Mouse (Mus musculus) heart, embryonic 12.5 days (tissue): ENCODE measurements around the gene Ifrd2. TPM values are rescaled to one million over a fixed set of nuclear protein-coding genes. Genes with fewer than 3 reads are reported as not detected.

ENCODE experiments used
- ATAC-seq: fragments of 200-750 bp; cut with Nextera tagmentation; 2 replicates; pipeline ENCODE4 v1.8.0; 2017; ENCODE audit warnings: moderate TSS enrichment, moderate library complexity; ENCODE audit not compliant: insufficient number of reproducible peaks, low FRiP score
- H3K27ac ChIP-seq: fragments of 300-500 bp; sonication (generic); 2 replicates; pipeline ENCODE4 v1.5.1; 2016; ENCODE audit warnings: mild to moderate bottlenecking, moderate library complexity; ENCODE audit not compliant: poor library complexity, severe bottlenecking
- H3K27me3 ChIP-seq: fragments of 300-500 bp; sonication (generic); replicated peaks from 2 replicates; pipeline ENCODE4 v1.6.1; 2016; ENCODE audit warnings: mild to moderate bottlenecking, moderate library complexity
- H3K36me3 ChIP-seq: fragments of 300-500 bp; sonication (generic); 2 replicates; pipeline ENCODE4 v1.6.1; 2016; ENCODE audit warnings: mild to moderate bottlenecking, moderate library complexity
- H3K4me1 ChIP-seq: fragments of 300-500 bp; sonication (generic); replicated peaks from 2 replicates; pipeline ENCODE4 v1.6.1; 2016; ENCODE audit warnings: mild to moderate bottlenecking
- H3K4me2 ChIP-seq: fragments of 300-500 bp; sonication (generic); 2 replicates; pipeline ENCODE4 v1.6.1; 2016; ENCODE audit warnings: mild to moderate bottlenecking, moderate library complexity
- H3K4me3 ChIP-seq: fragments of 300-500 bp; sonication (generic); 2 replicates; pipeline ENCODE4 v1.5.1; 2016; ENCODE audit warnings: mild to moderate bottlenecking
- H3K9ac ChIP-seq: fragments of 300-500 bp; sonication (generic); 2 replicates; pipeline ENCODE4 v1.6.1; 2016; ENCODE audit warnings: mild to moderate bottlenecking, moderate library complexity
- H3K9me3 ChIP-seq: fragments of 300-500 bp; sonication (generic); replicated peaks from 2 replicates; pipeline ENCODE4 v1.6.1; 2016; ENCODE audit warnings: mild to moderate bottlenecking, moderate library complexity
- WGBS: fragments of 180-500 bp; shearing (Covaris S2); methylation state at CpG from one replicate; pipeline ENCODE4 v1.1.7; 2016; 5-methylcytosine and 5-hydroxymethylcytosine counted together
- polyA plus RNA-seq: library from polyadenylated mRNA; unstranded; fragments of >200 nt; fragmentation: Nextera tagmentation; extraction: Ambion mirVana; gene quantifications from 2 replicates; pipeline ENCODE4 v1.2.1, GENCODE M21; 2016

The Ifrd2 gene
- polyA plus RNA-seq, 1 experiment from 2014 or later: 35.5 TPM

DNA sequence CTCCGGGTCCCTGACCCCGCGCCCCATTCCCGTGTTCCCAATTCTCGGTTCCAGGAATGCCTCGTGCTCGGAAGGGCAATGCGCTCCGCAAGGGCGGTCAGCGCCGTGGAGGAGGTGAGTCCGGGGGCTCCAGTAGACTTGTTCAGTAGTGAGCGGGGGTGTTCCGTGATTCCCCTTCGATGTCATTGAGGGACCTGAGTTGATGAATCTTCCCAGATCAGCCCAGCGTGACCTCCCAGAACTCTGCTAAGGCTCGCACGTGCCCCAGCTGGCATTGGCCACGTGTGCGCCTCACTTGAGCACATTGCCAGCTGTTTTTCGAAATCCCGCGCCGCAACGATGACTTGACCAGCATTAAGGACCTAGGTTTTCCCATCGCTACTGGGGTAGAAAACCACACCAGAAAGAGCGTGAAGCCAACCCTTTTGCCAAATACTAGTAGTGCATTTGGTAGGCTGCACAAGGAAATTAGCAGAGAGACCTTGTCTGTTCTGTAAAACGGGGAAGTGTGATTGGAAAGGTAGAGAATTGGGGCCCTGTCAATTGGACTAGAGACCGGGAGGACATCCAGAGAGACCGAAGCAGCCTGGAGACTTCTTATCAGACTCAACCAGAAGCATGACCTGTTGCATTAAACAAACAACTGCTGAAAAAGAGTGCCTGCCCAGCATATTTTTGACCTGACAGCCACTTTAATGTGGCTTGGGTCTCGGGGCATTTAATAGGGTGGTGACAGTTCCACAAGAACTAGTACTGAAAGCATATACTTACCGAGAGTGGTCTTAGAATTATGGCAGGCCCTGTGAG lies 594 bp downstream of the Ifrd2 start:
- 1% methylated on average over 33 of the region's 33 CpGs for WGBS
- peak overlapping the region; percentile 85 for H3K9ac ChIP-seq
- H3K27me3 ChIP-seq: no peaks in the 10 kb centered on the region
- peak; percentile 6; the same call in 1 of the 2 replicates for ATAC-seq
- H3K9me3 ChIP-seq: no peaks in the 10 kb centered on the region
- peak overlapping the region; percentile 84 for H3K4me3 ChIP-seq
- peak overlapping the region; percentile 84 for H3K4me2 ChIP-seq
- peaks cover 45% of the 10 kb centered on the region for H3K4me1 ChIP-seq
- H3K27ac ChIP-seq: peak overlapping the region; percentile 72
- H3K36me3 ChIP-seq: peaks cover 49% of the 10 kb centered on the region

DNA sequence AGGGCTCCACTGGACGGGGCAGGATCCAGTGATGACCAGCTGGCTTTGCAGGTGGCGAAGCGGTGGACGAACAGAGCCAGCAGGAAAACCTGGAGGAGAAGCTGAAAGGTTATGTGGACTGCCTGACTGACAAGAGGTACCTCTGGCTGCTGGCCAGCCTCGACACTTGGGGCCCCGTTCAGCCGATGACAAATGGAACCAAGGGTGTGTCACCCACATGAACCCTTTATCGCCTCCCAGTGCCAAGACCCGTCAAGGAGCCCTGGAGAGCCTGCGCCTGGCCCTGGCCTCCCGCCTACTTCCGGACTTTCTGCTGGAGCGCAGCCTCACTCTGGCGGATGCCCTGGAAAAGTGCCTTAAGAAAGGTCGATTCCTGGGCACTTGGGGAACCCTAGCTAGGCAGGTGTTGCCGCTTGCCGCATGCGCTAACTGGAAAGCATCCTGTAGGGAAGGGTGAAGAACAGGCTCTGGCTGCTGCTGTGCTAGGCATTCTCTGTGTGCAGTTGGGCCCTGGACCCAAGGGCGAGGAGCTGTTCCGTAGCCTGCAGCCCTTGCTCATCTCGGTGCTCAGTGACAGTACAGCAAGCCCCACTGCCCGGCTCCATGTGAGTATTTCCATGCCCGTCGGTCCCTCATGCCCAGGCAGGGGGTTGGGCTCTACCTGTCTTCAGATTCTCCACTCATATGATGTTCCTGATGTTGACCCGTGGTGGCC lies 2.8 kb downstream of the Ifrd2 start:
- Histone ChIP-seq H3K27ac (peak overlapping the region; percentile 58), H3K36me3 (peaks cover 56% of the 10 kb centered on the region), H3K4me3 (0 out of 2 replicates have a peak overlapping the region, but pooled peaks have one; percentile 84), H3K27me3 (no peaks in the 10 kb centered on the region), H3K4me2 (peak overlapping the region; percentile 84), H3K9ac (peak overlapping the region; percentile 21; the same call in 1 of the 2 replicates), H3K4me1 (peaks cover 55% of the 10 kb centered on the region), H3K9me3 (no peaks in the 10 kb centered on the region)
- 74% methylated on average over 25 of the region's 25 CpGs for WGBS
- ATAC-seq: no peak

DNA sequence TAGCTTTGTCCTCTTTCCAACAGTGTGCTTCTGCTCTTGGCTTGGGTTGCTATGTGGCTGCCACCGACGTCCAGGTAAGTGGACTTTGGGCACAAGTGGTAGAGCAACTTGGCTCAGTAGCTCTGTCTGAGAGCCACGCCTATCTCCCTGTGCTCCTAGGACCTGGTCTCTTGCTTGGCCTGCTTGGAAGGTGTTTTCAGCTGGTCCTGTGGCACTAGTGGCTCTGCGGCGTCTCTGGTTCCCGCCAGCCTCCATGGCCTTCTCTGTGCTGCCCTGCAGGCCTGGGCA lies 3.3 kb downstream of the Ifrd2 start:
- no peak overlapping the region for H3K4me3 ChIP-seq
- no peaks in the 10 kb centered on the region for H3K9me3 ChIP-seq
- H3K27me3 ChIP-seq: no peaks in the 10 kb centered on the region
- no peak for ATAC-seq
- 91% methylated on average over 6 of the region's 6 CpGs for WGBS
- H3K4me1 ChIP-seq: peaks cover 55% of the 10 kb centered on the region
- H3K27ac ChIP-seq: no peak overlapping the region
- H3K4me2 ChIP-seq: no peak overlapping the region
- no peak overlapping the region; the same call in 1 of the 2 replicates for H3K9ac ChIP-seq
- H3K36me3 ChIP-seq: peaks cover 56% of the 10 kb centered on the region

DNA sequence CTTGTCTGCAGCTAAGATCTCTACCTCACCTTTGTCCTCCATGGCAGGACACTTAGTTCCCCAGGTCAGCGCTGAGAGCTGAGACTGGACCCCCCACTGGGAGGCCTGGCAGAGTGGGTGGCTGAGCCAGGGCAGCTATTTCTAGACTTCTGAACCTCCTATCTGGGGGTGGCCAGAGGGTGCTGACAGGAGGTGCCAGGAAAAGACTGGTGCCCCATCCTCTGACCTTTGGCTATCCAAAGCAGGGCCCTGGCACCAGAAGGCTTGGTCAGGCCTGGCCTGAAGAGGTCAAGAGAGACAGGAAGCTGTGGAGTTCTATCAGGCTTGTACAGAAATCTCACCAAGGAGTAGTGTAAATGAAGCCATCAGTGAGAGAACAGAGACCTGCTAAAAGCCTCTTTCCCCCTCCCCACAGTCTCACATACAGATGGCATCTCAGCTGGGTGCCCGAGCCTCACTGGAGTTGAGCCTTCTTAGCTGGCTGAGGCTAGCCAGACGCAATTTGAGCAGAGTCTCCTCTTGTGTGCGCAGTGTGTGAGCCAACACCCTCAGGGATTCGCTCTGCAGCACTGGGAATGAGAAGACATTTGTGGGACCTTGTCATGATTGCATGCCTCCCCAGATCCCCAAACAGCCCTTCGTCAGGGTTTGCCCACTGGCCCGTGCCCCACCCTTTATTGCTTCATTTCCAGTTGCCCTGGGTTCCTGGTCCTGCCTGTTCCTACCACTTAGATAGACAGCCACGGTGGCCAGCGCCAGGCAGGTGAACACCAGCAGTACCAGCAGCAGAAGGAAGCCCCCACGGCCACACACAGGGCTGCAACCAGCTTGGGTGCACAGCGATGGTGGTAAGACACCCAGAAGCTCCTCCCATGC lies 5.9 kb downstream of the Ifrd2 start:
- peaks cover 59% of the 10 kb centered on the region for H3K36me3 ChIP-seq

DNA sequence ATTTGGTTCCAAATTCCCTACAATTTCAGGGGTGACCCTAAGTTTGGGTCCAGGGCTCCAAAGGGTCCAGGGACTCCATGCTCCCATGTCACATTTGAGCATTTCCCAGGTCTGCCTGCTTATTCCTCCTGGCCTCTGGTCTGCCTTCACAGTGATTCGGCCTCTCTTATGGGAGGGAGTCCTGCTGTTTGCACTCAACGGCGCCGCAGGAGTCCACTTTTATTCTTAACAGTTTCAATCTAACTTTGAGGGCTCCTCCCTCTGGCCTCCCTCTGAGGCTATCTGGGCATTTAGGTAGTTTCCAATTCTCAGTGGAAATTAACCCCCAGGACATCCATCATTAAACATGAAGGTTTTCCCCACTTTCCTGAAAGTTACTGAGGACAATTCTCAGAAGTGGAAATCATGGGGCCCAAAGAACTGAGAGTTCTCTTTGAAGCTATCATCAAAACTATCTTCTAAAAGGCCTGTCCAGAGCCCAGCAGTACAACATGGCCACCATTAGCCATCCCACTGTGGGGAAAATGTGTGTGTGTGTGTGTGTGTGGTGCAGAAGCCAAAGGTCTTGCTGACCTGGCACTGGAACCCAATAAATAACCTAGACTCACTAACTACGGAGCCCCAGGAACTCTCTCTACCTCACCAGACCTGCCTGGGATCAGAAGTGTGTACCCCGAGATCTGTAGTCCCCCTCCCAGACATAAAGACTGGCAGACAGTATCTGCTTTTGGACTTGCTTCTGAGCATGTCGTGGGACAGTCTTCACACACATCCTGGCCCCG lies 7.0 kb downstream of the Ifrd2 start:
- Histone ChIP-seq H3K27me3 (peaks cover 12% of the 10 kb centered on the region), H3K9ac (no peak overlapping the region), H3K4me3 (no peak overlapping the region), H3K9me3 (no peaks in the 10 kb centered on the region), H3K4me1 (peaks cover 55% of the 10 kb centered on the region), H3K4me2 (no peak overlapping the region), H3K27ac (no peak overlapping the region), H3K36me3 (peaks cover 54% of the 10 kb centered on the region)
- ATAC-seq: no peak
- 76% methylated on average over 8 of the region's 8 CpGs for WGBS

More for the DNA sequence above, 5.9 kb downstream of the Ifrd2 start:
- ATAC-seq: no peak
- peaks cover 66% of the 10 kb centered on the region for H3K4me1 ChIP-seq
- peak overlapping the region; percentile 17; the same call in 1 of the 2 replicates for H3K4me2 ChIP-seq
- H3K4me3 ChIP-seq: no peak overlapping the region
- H3K9me3 ChIP-seq: no peaks in the 10 kb centered on the region
- H3K27ac ChIP-seq: peak overlapping the region; percentile 12; the same call in 1 of the 2 replicates
- H3K27me3 ChIP-seq: 0 out of 2 replicates have a peak, but pooled peaks cover under 1% of the 10 kb centered on the region
- 78% methylated on average over 11 of the region's 11 CpGs for WGBS
- H3K9ac ChIP-seq: peak overlapping the region; percentile 47; the same call in 1 of the 2 replicates

DNA sequence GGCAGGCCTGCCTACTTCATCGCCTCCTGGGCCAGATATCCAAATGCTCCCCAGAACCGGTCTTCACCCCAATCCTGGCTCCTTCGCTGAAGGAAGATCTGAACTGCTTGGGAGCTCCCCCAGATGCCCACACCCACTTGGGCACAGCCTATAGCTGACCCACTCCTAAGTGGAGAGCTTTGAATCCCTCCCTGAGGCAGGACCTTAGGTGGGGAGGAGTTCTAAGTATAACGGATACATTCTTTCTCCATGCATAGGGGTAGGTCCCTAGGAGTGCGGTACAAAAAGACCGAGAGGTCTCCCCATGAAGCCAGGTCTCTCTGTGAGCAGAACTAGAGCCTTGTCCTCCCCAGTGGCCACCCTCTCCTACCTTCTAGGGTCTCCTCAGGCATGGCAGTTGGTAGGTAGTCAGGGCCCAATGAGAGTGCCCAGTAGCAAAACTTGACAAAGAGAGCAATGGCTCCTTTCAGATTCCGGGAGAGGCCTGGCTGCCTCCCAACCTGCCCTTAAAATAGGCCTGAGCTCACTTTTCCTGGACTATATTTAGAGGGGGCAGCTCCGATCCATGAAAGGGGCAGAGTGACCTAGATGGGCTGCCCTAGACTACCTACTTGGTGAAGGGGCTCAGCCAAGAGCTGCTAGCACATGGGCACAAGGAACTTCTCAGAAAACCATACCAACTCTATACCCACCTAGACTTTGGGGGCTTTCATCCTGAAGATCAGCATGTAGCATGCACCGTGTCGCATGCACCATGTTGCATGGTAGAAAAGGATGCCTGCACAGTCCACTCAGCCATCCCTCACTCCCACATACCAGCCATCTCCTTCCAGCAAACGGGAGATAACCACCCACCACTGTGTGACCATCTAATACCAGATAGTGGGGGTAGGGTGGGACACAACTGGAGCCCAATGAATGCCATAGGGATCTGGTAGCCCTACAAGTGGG lies 9.5 kb downstream of the Ifrd2 start:
- Histone ChIP-seq H3K4me2 (peak overlapping the region; percentile 64), H3K4me3 (peak overlapping the region; percentile 37), H3K9me3 (no peaks in the 10 kb centered on the region), H3K36me3 (peaks cover 30% of the 10 kb centered on the region), H3K27ac (peak overlapping the region; percentile 97), H3K9ac (peak overlapping the region; percentile 67), H3K4me1 (peaks cover 39% of the 10 kb centered on the region), H3K27me3 (peaks cover 35% of the 10 kb centered on the region)
- 0 out of 2 replicates have a peak, but pooled peaks have one; percentile 27 for ATAC-seq
- 64% methylated on average over 11 of the region's 11 CpGs for WGBS

DNA sequence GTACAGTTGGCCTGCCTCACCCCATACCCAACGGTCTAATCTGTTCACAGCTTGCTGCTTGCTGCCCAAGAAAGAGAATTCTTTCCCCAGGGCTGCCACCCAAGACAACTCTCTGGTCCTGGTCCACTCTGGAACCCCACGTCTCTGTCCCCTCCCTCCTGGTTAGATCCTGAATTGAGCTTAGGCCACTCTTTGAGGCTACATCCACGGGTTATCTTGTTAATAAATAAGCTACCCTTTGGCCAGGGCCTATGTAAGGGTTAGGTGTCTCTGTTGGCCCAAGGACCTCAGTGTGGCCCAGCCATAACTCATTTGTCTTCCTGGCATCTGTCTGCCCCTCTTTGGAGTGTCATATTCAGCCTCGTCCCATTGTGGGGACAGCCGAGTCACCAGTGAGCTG lies 10.9 kb downstream of the Ifrd2 start:
- no peak overlapping the region for H3K9ac ChIP-seq
- H3K9me3 ChIP-seq: no peaks in the 10 kb centered on the region
- peaks cover 35% of the 10 kb centered on the region for H3K27me3 ChIP-seq
- no peak for ATAC-seq
- peaks cover 32% of the 10 kb centered on the region for H3K4me1 ChIP-seq
- H3K36me3 ChIP-seq: peaks cover 15% of the 10 kb centered on the region
- no peak overlapping the region for H3K4me3 ChIP-seq
- no peak overlapping the region for H3K27ac ChIP-seq
- 81% methylated on average over 5 of the region's 5 CpGs for WGBS
- no peak overlapping the region for H3K4me2 ChIP-seq

DNA sequence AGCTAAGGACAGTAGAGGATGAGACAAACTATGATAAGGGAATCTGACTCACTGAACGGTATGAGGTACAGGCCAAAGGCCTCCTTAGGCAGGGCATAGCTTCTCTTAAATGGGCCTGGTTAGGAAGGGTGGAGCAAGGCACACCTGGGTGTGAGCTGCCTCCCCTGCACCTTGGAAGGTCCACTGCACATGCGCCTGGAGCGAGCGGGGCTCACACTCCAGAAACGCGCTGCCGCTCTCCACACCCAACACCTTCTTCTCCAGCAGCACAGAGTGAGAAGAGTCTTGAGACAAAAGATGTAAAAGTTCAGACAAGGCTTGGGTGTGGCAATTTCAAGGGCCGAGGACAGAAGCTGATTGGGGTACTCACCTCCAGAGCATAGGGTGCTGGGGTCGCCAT lies 12.0 kb downstream of the Ifrd2 start:
- WGBS: 77% methylated on average over 9 of the region's 9 CpGs
- Histone ChIP-seq H3K27ac (no peak overlapping the region), H3K9ac (no peak overlapping the region), H3K4me1 (peaks cover 36% of the 10 kb centered on the region), H3K4me2 (no peak overlapping the region), H3K27me3 (peaks cover 40% of the 10 kb centered on the region), H3K9me3 (no peaks in the 10 kb centered on the region), H3K4me3 (no peak overlapping the region), H3K36me3 (peaks cover 8% of the 10 kb centered on the region; the same call in 1 of the 2 replicates)
- ATAC-seq: no peak

DNA sequence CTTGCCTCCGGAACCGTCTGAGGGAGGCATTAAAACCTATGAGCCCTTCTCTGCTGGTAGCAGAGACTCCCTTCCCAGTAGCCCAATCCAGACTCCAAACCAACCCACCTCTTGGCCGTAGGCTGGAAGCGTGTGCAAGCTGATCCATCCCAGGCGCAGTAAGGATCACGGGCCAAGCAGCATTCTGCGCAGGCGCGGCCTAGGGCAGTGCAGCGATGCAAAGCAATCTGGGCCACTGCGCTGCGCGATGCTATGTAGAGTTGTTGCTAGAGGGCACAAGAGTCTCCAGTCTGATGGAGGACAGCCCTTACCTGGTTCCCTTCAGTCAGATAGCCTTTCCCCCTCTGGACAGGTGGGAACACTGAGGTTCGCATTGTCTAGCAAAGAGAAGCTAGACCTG lies 12.4 kb downstream of the Ifrd2 start:
- Histone ChIP-seq H3K36me3 (peaks cover 4% of the 10 kb centered on the region; the same call in 1 of the 2 replicates), H3K27me3 (peaks cover 40% of the 10 kb centered on the region), H3K27ac (no peak overlapping the region), H3K4me3 (no peak overlapping the region), H3K4me2 (no peak overlapping the region), H3K9me3 (no peaks in the 10 kb centered on the region), H3K9ac (no peak overlapping the region), H3K4me1 (peaks cover 40% of the 10 kb centered on the region)
- ATAC-seq: no peak
- WGBS: 52% methylated on average over 14 of the region's 14 CpGs
